ENCODE assay signal across 8 mouse cellular contexts in the genomic region with DNA sequence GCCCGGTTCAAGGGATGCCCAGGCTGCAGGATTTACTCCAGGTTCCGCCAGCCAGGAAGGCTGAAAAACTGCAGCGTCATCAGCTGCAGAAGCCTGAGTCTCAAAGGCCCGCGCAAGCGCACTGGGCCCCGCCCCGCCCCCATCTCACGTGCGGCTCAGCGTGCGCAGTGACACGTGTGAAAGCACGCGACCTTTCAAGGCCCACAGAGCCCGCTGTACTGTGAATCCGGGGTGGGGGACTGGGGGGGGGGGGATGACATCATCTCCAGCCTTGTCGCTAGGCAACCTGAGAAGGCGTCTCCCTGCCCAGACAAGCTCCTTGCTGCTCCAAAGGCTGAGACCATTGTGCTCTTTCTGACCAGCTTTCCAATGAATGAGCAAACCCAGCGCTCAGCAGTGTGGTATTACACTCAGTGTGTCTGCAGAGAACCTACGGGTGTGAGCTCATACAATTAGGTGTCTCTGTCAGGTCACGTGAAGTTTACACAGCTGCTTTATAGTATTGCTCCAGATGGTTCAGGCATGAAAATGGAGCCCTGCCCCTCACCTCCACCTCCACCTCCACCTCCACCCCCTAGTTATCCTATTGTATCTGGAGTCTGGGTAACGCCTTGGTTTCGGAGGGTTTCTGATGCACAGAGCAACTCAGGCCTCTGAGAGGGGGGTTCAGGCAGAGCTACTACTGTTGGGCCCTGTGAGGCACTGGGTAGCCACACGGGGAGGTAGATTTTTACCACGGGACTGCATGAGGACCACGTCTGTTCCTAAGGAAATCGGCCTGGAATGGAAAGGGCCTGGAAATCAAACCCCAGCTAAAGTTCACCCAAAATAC. TPM values are rescaled to one million over a fixed set of nuclear protein-coding genes. Genes with fewer than 3 reads are reported as not detected.
DNase-seq lines count a peak whose midpoint lies in the region; ATAC-seq and TF ChIP-seq lines count a peak whose summit lies in the region.

No protein-coding gene starts in this region.

- peak overlapping the region; percentile 4; the same call in 1 of the 2 replicates for H3K4me3 ChIP-seq in cortical plate, adult 2 months (ENCODE audit: insufficient read depth, low read length)

- TF ChIP-seq CTCF in cortical plate, adult 2 months (IDR thresholded peaks at IDR 0.05; ENCODE audit: extremely low read depth, insufficient read depth, low read length): no peak

- H3K27ac ChIP-seq in cortical plate, adult 2 months (ENCODE audit: insufficient read depth, low read length): peak overlapping the region; percentile 6; the same call in 1 of the 2 replicates

- peak; percentile 50; the same call in 1 of the 2 replicates for TF ChIP-seq POLR2A in cortical plate, adult 2 months (IDR thresholded peaks at IDR 0.05; ENCODE audit: extremely low read depth, insufficient read depth, low read length)

- H3K4me1 ChIP-seq in cortical plate, adult 2 months (ENCODE audit: control insufficient read depth, insufficient read depth, low read length): peaks cover 11% of the 10 kb centered on the region

- peak; percentile 97 for DNase-seq in gastrocnemius, postnatal 10 days
- peak; percentile 94 for DNase-seq in induced T-regulatory cell, adult 2 months (ENCODE audit: low read depth)
- peak; percentile 98 to 100 for DNase-seq in left cerebral cortex, adult 8-10 months (ENCODE audit: low spot score in 2 of 2)
- DNase-seq in right cerebral cortex, adult 18-20 months: peak; percentile 96
- peak; percentile 81 for DNase-seq in urinary bladder, postnatal 10 days (ENCODE audit: low spot score)

- ATAC-seq in activated CD4-positive, CD25-positive, alpha-beta regulatory T cell, adult 4 months: peak; percentile 70
- peak; percentile 77 for ATAC-seq in megakaryocyte, adult 5-6 weeks (ENCODE audit: poor library complexity, severe bottlenecking)

RNA-seq across cellular contexts. Expression of a gene that starts 9.4 kb away (rescaled TPM):
- under 1 TPM; 0.05 to 0.17 TPM for polyA plus RNA-seq in activated CD4-positive, CD25-positive, alpha-beta regulatory T cell, adult 4 months (2017; shearing (Covaris generic))
- polyA plus RNA-seq in cortical plate, adult 2 months (2012; rRNA removed): 23.5 and 26.2 TPM in 2 replicates
- total RNA-seq in gastrocnemius, postnatal 10 days (2021): 10 to 100 TPM; 24.7 to 36.4 TPM
- total RNA-seq in left cerebral cortex, adult 8-10 months (2022): 10 to 100 TPM; 53.1 to 72.2 (median 64.1) TPM
- 0.02 TPM in 1 of 2 replicates, not detected in the other for total RNA-seq in megakaryocyte, adult 5-6 weeks (2015)
- not detected in 2 replicates for total RNA-seq in megakaryocyte, adult 5-6 weeks (2017)

Comparison
In these comparisons a context has a peak if more than half of its experiments do, and no peak if none do; other contexts are left out.
1. Peak in every context shown above with its lines: DNase-seq, ATAC-seq, H3K4me3 ChIP-seq and H3K27ac ChIP-seq.
2. RNA of a gene that starts 9.4 kb away (total RNA-seq): 53.1 to 72.2 TPM in left cerebral cortex, adult 8-10 months and 24.7 to 36.4 TPM in gastrocnemius, postnatal 10 days; 0.02 TPM in megakaryocyte, adult 5-6 weeks; every median in the first group is over 10 times any median in the second.